Mouse (Mus musculus) C2C12 (cell line): ENCODE results near the gene Psmd13.

Experiments used
- CTCF ChIP-seq: IDR thresholded peaks from one replicate; pipeline ENCODE4 v1.5.1; 2011; ENCODE audit not compliant: control insufficient read depth, insufficient read depth, insufficient read length
- FOSL1 ChIP-seq: IDR thresholded peaks from one replicate; pipeline ENCODE4 v1.8.0; 2011; ENCODE audit warnings: mild to moderate bottlenecking, low read length; ENCODE audit not compliant: poor library complexity, insufficient read depth, severe bottlenecking
- MAX ChIP-seq: IDR thresholded peaks from one replicate; pipeline ENCODE4 v1.6.1; 2011; ENCODE audit warnings: mild to moderate bottlenecking, control low read depth

DNA sequence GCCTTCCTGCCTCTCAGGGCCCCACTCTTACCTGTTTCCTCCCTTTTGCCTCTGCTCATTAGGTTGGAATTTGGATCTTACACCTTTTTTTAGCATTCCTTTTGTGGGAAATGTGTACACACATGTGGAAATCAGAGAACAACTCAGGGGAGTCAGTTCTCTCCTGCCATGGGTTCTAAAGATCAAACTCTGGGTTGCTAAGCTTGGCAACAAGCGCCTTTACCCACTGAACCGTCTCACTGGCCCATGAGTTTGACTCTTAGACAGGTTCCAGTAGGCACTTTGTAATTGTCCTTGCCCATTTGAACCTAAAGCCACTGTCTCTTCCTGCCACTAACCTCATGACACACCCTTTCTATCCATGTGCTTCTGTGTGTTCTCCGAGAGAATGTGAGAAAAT lies 12.8 kb downstream of the Psmd13 start:
- TF ChIP-seq CTCF: no peak
- TF ChIP-seq MAX: no peak
- no peak for TF ChIP-seq FOSL1
